In genomic region chr10:53859224-53859623, GRCm38 (mm10) we compare ENCODE assay signal across 14 mouse cellular contexts.
DNase-seq lines count a peak whose midpoint lies in the region; ATAC-seq and TF ChIP-seq lines count a peak whose summit lies in the region.
"Had no signal": no experiment of that assay in that cellular context is flagged by ENCODE, and none has a peak within 500 bp of the region (broad histone marks: within the 10 kb centered on the region; RNA-seq: fewer than 3 reads in every experiment).

No protein-coding gene starts in this region.

- H3K27ac ChIP-seq in liver, embryonic 12.5 days: no peak overlapping the region
- H3K27ac ChIP-seq in ES-E14 (ENCODE audit: insufficient read depth, low read depth, low read length, poor library complexity, severe bottlenecking): no peak overlapping the region
- H3K27ac ChIP-seq: forebrain, embryonic 13.5 days had no signal

- intact Hi-C loops in heart, postnatal 25 days (cut with DNase I): no loop called here

- in situ Hi-C loops in ES-E14 (cut with MboI; ENCODE audit: low sequenced_read_pairs in 2 of 2, unreplicated experiment in 2 of 2): no loop called here

- peak; percentile 30 for DNase-seq in liver
- peak; percentile 30 for DNase-seq in A20 (ENCODE audit: low read depth, low spot score)
- peak; percentile 6 for DNase-seq in ES-E14 (ENCODE audit: low read depth, low spot score)
- DNase-seq in induced T-regulatory cell, adult 2 months (ENCODE audit: low read depth): peak; percentile 35
- no peak for DNase-seq in heart, postnatal 25 days (ENCODE audit: low spot score)
- no peak for DNase-seq in adrenal gland, postnatal 10 days
- DNase-seq: cerebellum, adult 2 months; gastrocnemius, postnatal 36 days; kidney, adult 9 months; right cerebral cortex, postnatal 14 days had no signal

- ATAC-seq in liver, embryonic 12.5 days: no peak
- ATAC-seq: forebrain, embryonic 13.5 days had no signal

- H3K4me1 ChIP-seq in liver, embryonic 12.5 days: no peaks in the 10 kb centered on the region
- no peaks in the 10 kb centered on the region for H3K4me1 ChIP-seq in ES-E14 (ENCODE audit: control insufficient read depth in 2 of 2, insufficient read depth in 2 of 2, low read length in 2 of 2, poor library complexity in 1 of 2)
- H3K4me1 ChIP-seq: forebrain, embryonic 13.5 days had no signal

- no peaks in the 10 kb centered on the region for H3K9me3 ChIP-seq in liver, embryonic 12.5 days (replicated peaks)
- no peaks in the 10 kb centered on the region for H3K9me3 ChIP-seq in ES-E14 (ENCODE audit: control insufficient read depth, insufficient read depth, low read depth, low read length)
- H3K9me3 ChIP-seq: forebrain, embryonic 13.5 days; G1E had no signal

- WGBS in liver, embryonic 12.5 days (ENCODE audit: insufficient replicate concordance): 70% methylated on average over 3 of the region's 3 CpGs

- H3K9ac ChIP-seq in liver, embryonic 12.5 days: no peak overlapping the region
- no peak overlapping the region for H3K9ac ChIP-seq in ES-E14 (ENCODE audit: insufficient read depth, low read depth, low read length, poor library complexity, severe bottlenecking)
- H3K9ac ChIP-seq: forebrain, embryonic 13.5 days had no signal

- no peak overlapping the region for H3K4me3 ChIP-seq in liver, embryonic 12.5 days
- no peak overlapping the region for H3K4me3 ChIP-seq in ES-E14 (ENCODE audit: insufficient read depth in 1 of 2, low read depth in 1 of 2, low read length in 2 of 2, poor library complexity in 1 of 2, severe bottlenecking in 1 of 2)
- H3K4me3 ChIP-seq: forebrain, embryonic 13.5 days had no signal

- no peaks in the 10 kb centered on the region for H3K36me3 ChIP-seq in liver, embryonic 12.5 days
- H3K36me3 ChIP-seq in ES-E14 (ENCODE audit: control insufficient read depth, insufficient read depth, low read length, poor library complexity, severe bottlenecking): no peaks in the 10 kb centered on the region
- H3K36me3 ChIP-seq: G1E had no signal

- no peak overlapping the region for H3K4me2 ChIP-seq in liver, embryonic 12.5 days
- H3K4me2 ChIP-seq: forebrain, embryonic 13.5 days; midbrain, embryonic 11.5 days had no signal

- H3K27me3 ChIP-seq in liver, embryonic 12.5 days (replicated peaks): no peaks in the 10 kb centered on the region
- H3K27me3 ChIP-seq: forebrain, embryonic 13.5 days had no signal

TF ChIP-seq in ES-E14, 5 proteins besides CTCF, POLR2A, EP300 and RAD21:
- TF ChIP-seq CHD2 (IDR thresholded peaks at IDR 0.05; ENCODE audit: low read depth, low read length) (no peak), ZC3H11A (IDR thresholded peaks at IDR 0.05; ENCODE audit: borderline replicate concordance, low read depth, low read length) (no peak), ZNF384 (IDR thresholded peaks at IDR 0.05; ENCODE audit: low read depth, low read length) (no peak), MAFK (IDR thresholded peaks at IDR 0.05; ENCODE audit: insufficient read depth, low read depth, low read length) (no peak), HCFC1 (IDR thresholded peaks at IDR 0.05; ENCODE audit: borderline replicate concordance, insufficient read depth, low read length) (no peak)

Comparison
In these comparisons a context has a peak if more than half of its experiments do, and no peak if none do; other contexts are left out.
1. DNase-seq: peak in liver (single experiment), A20 (single experiment), ES-E14 (single experiment) and induced T-regulatory cell, adult 2 months (single experiment); none in heart, postnatal 25 days (single experiment) and adrenal gland, postnatal 10 days (single experiment).